In the genomic region with DNA sequence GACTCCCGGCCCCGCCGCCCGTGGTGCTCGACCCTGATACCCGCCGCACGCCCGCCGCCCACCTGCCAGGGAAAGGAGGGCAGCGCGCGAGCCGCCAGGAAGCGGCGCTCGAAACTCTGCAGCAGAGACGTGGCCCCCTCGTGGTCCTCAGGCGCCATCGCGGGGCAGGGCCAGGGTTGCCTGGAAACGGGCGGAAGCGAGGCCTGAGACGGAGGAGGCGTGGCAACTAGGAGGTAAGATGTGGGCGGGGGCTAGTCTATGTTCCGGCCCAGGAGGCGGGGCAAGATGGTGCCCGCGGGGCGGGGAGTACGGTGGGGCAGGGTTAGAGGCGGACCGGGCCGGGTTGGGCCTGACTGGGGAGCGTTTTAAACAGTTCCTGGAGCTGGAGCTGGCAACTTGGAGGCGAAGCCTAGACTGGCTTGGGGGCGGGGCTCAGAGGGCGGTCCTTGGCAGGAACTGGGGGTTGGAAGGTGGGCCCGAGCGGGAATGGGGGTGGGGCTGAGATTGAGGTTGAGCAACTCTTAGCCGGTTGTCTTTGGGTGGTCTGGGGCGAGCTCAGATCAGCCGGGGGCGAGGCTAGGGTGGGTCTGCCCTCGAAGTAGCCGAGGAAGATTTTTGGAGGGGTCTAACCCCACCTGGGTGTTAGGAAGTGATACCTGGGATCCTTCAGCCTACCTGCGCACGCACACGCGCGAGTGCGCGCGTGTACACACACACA, we compare ENCODE assay signal across 8 mouse cellular contexts. TPM values are rescaled to one million over a fixed set of nuclear protein-coding genes. Genes with fewer than 3 reads are reported as not detected.
A peak's percentile ranks its signal among the peaks of the same experiment; 100 is the strongest.
DNase-seq lines count a peak whose midpoint lies in the region; ATAC-seq lines count a peak whose summit lies in the region.

Gene Eef2kmt, minus strand, starts transcription at position 205 of the 718 bp plus-strand sequence.

- WGBS in forebrain, embryonic 14.5 days: under 1% methylated on average over 57 of the region's 57 CpGs
- whole genome bisulfite sequencing in neural tube, embryonic 15.5 days: 1% methylated on average over 54 of the region's 57 CpGs

- H3K27ac ChIP-seq in forebrain, embryonic 14.5 days (ENCODE audit: low read depth, low read length): no peak within 1 kb of the TSS
- peak within 1 kb of the TSS; percentile 65 for H3K27ac ChIP-seq in neural tube, embryonic 15.5 days (replicated peaks)

- H3K4me1 ChIP-seq in forebrain, embryonic 14.5 days (ENCODE audit: control insufficient read depth, insufficient read depth, low read length): peaks cover 8% of the 10 kb centered on the region; the same call in 1 of the 2 replicates
- peaks cover 25% of the 10 kb centered on the region for H3K4me1 ChIP-seq in neural tube, embryonic 15.5 days

- no peaks in the 10 kb centered on the region for H3K27me3 ChIP-seq in forebrain, embryonic 14.5 days (replicated peaks; ENCODE audit: control insufficient read depth, insufficient read depth, low read length)
- no peaks in the 10 kb centered on the region for H3K27me3 ChIP-seq in neural tube, embryonic 15.5 days (replicated peaks)

- H3K4me3 ChIP-seq in forebrain, embryonic 14.5 days (ENCODE audit: low read depth, low read length): peak within 1 kb of the TSS; percentile 54
- peak within 1 kb of the TSS; percentile 59 for H3K4me3 ChIP-seq in neural tube, embryonic 15.5 days (replicated peaks)

- peak; percentile 98 for DNase-seq in ES-CJ7 (ENCODE audit: low read depth, low spot score)
- peak; percentile 94 for DNase-seq in cerebellum, adult 11 months
- DNase-seq in forebrain, embryonic 14.5 days (ENCODE audit: low spot score): peak; percentile 99
- DNase-seq in heart, postnatal 14 days: peak; percentile 97 to 99
- DNase-seq in layer of hippocampus, adult 11-12 months (ENCODE audit: low spot score): peak; percentile 98
- DNase-seq in lung, adult 18-20 months: peak; percentile 99
- DNase-seq in testis, postnatal 14 days (ENCODE audit: low spot score): peak; percentile 98

- H3K9me3 ChIP-seq in forebrain, embryonic 14.5 days (replicated peaks; ENCODE audit: control insufficient read depth, low read length): no peaks in the 10 kb centered on the region
- H3K9me3 ChIP-seq in neural tube, embryonic 15.5 days (replicated peaks): no peaks in the 10 kb centered on the region

- H3K36me3 ChIP-seq in forebrain, embryonic 14.5 days (ENCODE audit: control insufficient read depth, insufficient read depth, low read length): no peaks in the 10 kb centered on the region
- no peaks in the 10 kb centered on the region for H3K36me3 ChIP-seq in neural tube, embryonic 15.5 days

- peak within 1 kb of the TSS; percentile 60 for H3K9ac ChIP-seq in forebrain, embryonic 14.5 days (ENCODE audit: low read length)
- peak within 1 kb of the TSS; percentile 62 for H3K9ac ChIP-seq in neural tube, embryonic 15.5 days (replicated peaks)

- peak within 1 kb of the TSS; percentile 77 for H3K4me2 ChIP-seq in forebrain, embryonic 14.5 days (ENCODE audit: low read length)
- H3K4me2 ChIP-seq in neural tube, embryonic 15.5 days: peak within 1 kb of the TSS; percentile 91

- intact Hi-C loops in heart, postnatal 14 days (cut with DNase I): loop anchor here (2.0 kb wide), 1 partner anchor 53 kb away; no protein-coding TSS in a partner anchor

- peak; percentile 97 for ATAC-seq in forebrain, embryonic 14.5 days
- peak; percentile 97 for ATAC-seq in neural tube, embryonic 15.5 days (ENCODE audit: low FRiP score)

RNA-seq across cellular contexts. Expression of gene Eef2kmt, which starts in this region (rescaled TPM):
- polyA plus RNA-seq in forebrain, embryonic 14.5 days (2014; fragmentation: Nextera tagmentation; extraction: Ambion mirVana): 10.3 and 11.5 TPM in 2 replicates
- total RNA-seq in heart, postnatal 14 days (2021): 1 to 10 TPM; 9.2 to 9.3 TPM
- polyA plus RNA-seq in neural tube, embryonic 15.5 days (2015; fragmentation: Nextera tagmentation; extraction: Ambion mirVana): 6.7 and 13.1 TPM in 2 replicates
